Mouse (Mus musculus): ENCODE results near the gene Tmem30b. TPM values are rescaled to one million over a fixed set of nuclear protein-coding genes. Genes with fewer than 3 reads are reported as not detected.

The Tmem30b gene
- polyA plus RNA-seq (2015; fragmentation: Nextera tagmentation; extraction: Ambion mirVana) = 9.8 and 11.6 TPM in 2 replicates

- WGBS = 2% methylated on average over 59 of the region's 61 CpGs
- no peaks in the 10 kb centered on the region for H3K36me3 ChIP-seq
- peaks cover 95% of the 10 kb centered on the region for H3K27me3 ChIP-seq
- H3K4me1 ChIP-seq = peaks cover 21% of the 10 kb centered on the region
- H3K4me3 ChIP-seq (replicated peaks) = peak within 1 kb of the TSS; percentile 48
- H3K4me2 ChIP-seq = peak within 1 kb of the TSS; percentile 65
- H3K9ac ChIP-seq = peak within 1 kb of the TSS; percentile 16
- ATAC-seq (replicated peaks; ENCODE audit: low FRiP score) = peak; percentile 76
- H3K9me3 ChIP-seq (replicated peaks) = no peaks in the 10 kb centered on the region
- 0 out of 2 replicates have a peak within 1 kb of the TSS, but pooled peaks have one; percentile 7 for H3K27ac ChIP-seq
Measured at GRCm38 (mm10) chr12:73546086-73546711, at the start of gene Tmem30b. Gene Tmem30b (minus strand): TSS chr12:73546392.

GRCm38 (mm10) chr12:73595226-73595625 lies 49.0 kb upstream of the Tmem30b start:
- H3K4me1 ChIP-seq = peaks cover 10% of the 10 kb centered on the region
- 56% methylated on average over 8 of the region's 8 CpGs for WGBS
- ATAC-seq (replicated peaks; ENCODE audit: low FRiP score) = no peak
- no peak overlapping the region for H3K9ac ChIP-seq
- H3K27me3 ChIP-seq = no peaks in the 10 kb centered on the region
- H3K36me3 ChIP-seq = no peaks in the 10 kb centered on the region
- H3K9me3 ChIP-seq (replicated peaks) = no peaks in the 10 kb centered on the region
- no peak overlapping the region for H3K4me3 ChIP-seq (replicated peaks)
- no peak overlapping the region for H3K27ac ChIP-seq
- no peak overlapping the region for H3K4me2 ChIP-seq

DNA sequence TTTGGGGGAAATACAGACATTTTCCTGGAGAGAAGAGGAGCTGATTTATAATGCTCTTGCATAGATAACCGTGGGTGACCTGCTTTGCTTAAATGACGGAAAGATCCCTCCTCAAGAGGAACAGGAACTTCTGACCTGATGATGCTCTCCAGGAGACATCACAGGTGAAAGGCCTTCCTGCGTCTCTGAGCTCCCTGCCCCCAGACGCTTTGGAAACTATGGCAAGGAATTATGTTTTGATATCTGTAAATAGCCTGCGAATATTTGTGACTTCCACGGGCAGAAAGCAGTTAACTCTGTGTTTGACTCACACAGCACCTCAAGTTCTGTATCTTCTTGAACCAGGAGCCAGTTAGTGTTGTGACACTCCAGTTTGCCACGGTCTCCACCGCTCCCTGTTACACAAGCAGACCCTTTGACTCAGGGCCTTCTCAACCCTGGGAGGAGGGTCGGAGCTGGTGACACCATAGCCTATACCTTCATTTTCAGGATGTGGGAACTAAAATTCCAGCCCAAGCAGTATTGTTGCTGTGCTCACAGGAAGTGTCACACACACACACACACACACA lies 48.1 kb upstream of the Tmem30b start:
- Histone ChIP-seq H3K4me1 (peaks cover 10% of the 10 kb centered on the region), H3K36me3 (no peaks in the 10 kb centered on the region), H3K27me3 (no peaks in the 10 kb centered on the region), H3K4me3 (replicated peaks) (no peak overlapping the region), H3K9ac (no peak overlapping the region), H3K27ac (no peak overlapping the region), H3K9me3 (replicated peaks) (no peaks in the 10 kb centered on the region), H3K4me2 (no peak overlapping the region)
- no peak for ATAC-seq (replicated peaks; ENCODE audit: low FRiP score)
- WGBS = 76% methylated on average over 9 of the region's 9 CpGs

- H3K27me3 ChIP-seq = peaks cover 7% of the 10 kb centered on the region; the same call in 1 of the 2 replicates
- H3K9ac ChIP-seq = no peak overlapping the region
- H3K4me2 ChIP-seq = no peak overlapping the region
- H3K27ac ChIP-seq = no peak overlapping the region
- H3K36me3 ChIP-seq = no peaks in the 10 kb centered on the region
- WGBS = 78% methylated on average over 12 of the region's 12 CpGs
- ATAC-seq (replicated peaks; ENCODE audit: low FRiP score) = no peak
- no peaks in the 10 kb centered on the region for H3K9me3 ChIP-seq (replicated peaks)
- no peak overlapping the region for H3K4me3 ChIP-seq (replicated peaks)
- peaks cover 8% of the 10 kb centered on the region for H3K4me1 ChIP-seq
Measured at GRCm38 (mm10) chr12:73593021-73593798, 47.0 kb upstream of the Tmem30b start.

DNA sequence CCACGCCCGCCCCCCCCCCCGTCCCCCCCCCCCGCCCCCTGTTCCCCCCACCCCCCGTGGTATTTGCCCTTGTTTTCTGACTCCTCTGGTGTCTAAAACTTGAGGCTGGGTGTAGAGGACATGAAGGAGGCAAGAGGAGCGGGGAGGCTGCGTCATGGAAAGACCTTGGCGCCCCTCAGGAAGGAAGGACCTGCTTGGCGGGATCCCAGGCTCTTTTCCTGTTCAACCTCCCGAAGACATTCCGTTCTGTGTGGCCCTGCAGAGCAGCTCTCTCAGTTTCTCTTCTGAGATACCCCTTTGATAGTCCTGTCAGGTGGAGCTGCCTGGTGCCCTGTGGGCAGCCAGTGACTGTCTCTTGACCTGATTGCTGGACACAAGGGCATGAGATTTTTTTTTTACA lies 45.4 kb upstream of the Tmem30b start:
- ATAC-seq (replicated peaks; ENCODE audit: low FRiP score) = no peak
- Histone ChIP-seq H3K9ac (no peak overlapping the region), H3K9me3 (replicated peaks) (no peaks in the 10 kb centered on the region), H3K4me3 (replicated peaks) (no peak overlapping the region), H3K36me3 (no peaks in the 10 kb centered on the region), H3K27me3 (peaks cover 20% of the 10 kb centered on the region; the same call in 1 of the 2 replicates), H3K4me2 (no peak overlapping the region), H3K4me1 (peaks cover 3% of the 10 kb centered on the region; the same call in 1 of the 2 replicates), H3K27ac (peak overlapping the region; percentile 37; the same call in 1 of the 2 replicates)
- 66% methylated on average over 10 of the region's 11 CpGs for WGBS

GRCm38 (mm10) chr12:73590627-73591276 lies 44.6 kb upstream of the Tmem30b start:
- H3K9me3 ChIP-seq (replicated peaks) = no peaks in the 10 kb centered on the region
- WGBS = 75% methylated on average over 15 of the region's 15 CpGs
- H3K4me2 ChIP-seq = no peak overlapping the region
- H3K9ac ChIP-seq = no peak overlapping the region
- H3K36me3 ChIP-seq = no peaks in the 10 kb centered on the region
- no peak for ATAC-seq (replicated peaks; ENCODE audit: low FRiP score)
- peaks cover 26% of the 10 kb centered on the region for H3K27me3 ChIP-seq
- peaks cover 9% of the 10 kb centered on the region for H3K4me1 ChIP-seq
- H3K4me3 ChIP-seq (replicated peaks) = no peak overlapping the region
- no peak overlapping the region for H3K27ac ChIP-seq

GRCm38 (mm10) chr12:73587262-73587661 lies 41.1 kb upstream of the Tmem30b start:
- ATAC-seq (replicated peaks; ENCODE audit: low FRiP score) = no peak
- H3K4me1 ChIP-seq = peaks cover 25% of the 10 kb centered on the region
- H3K4me3 ChIP-seq (replicated peaks) = peak overlapping the region; percentile 2; the same call in 1 of the 2 replicates
- no peak overlapping the region for H3K9ac ChIP-seq
- H3K27me3 ChIP-seq = peaks cover 34% of the 10 kb centered on the region
- H3K36me3 ChIP-seq = no peaks in the 10 kb centered on the region
- no peak overlapping the region for H3K27ac ChIP-seq
- H3K9me3 ChIP-seq (replicated peaks) = no peaks in the 10 kb centered on the region
- WGBS = 69% methylated on average over 3 of the region's 3 CpGs
- peak overlapping the region; percentile 0; the same call in 1 of the 2 replicates for H3K4me2 ChIP-seq

GRCm38 (mm10) chr12:73585850-73586249 lies 39.7 kb upstream of the Tmem30b start:
- H3K4me1 ChIP-seq = peaks cover 23% of the 10 kb centered on the region
- no peak overlapping the region for H3K27ac ChIP-seq
- peak overlapping the region; percentile 83 for H3K9ac ChIP-seq
- H3K36me3 ChIP-seq = no peaks in the 10 kb centered on the region
- ATAC-seq (replicated peaks; ENCODE audit: low FRiP score) = no peak
- peaks cover 35% of the 10 kb centered on the region for H3K27me3 ChIP-seq
- peak overlapping the region; percentile 87 for H3K4me2 ChIP-seq
- WGBS = 6% methylated on average over 7 of the region's 7 CpGs
- peak overlapping the region; percentile 79 for H3K4me3 ChIP-seq (replicated peaks)
- H3K9me3 ChIP-seq (replicated peaks) = no peaks in the 10 kb centered on the region

- H3K27me3 ChIP-seq = peaks cover 40% of the 10 kb centered on the region
- H3K9ac ChIP-seq = peak overlapping the region; percentile 83
- no peaks in the 10 kb centered on the region for H3K9me3 ChIP-seq (replicated peaks)
- H3K4me2 ChIP-seq = peak overlapping the region; percentile 87
- H3K27ac ChIP-seq = peak overlapping the region; percentile 88
- peak overlapping the region; percentile 79 for H3K4me3 ChIP-seq (replicated peaks)
- peaks cover 22% of the 10 kb centered on the region for H3K4me1 ChIP-seq
- peak; percentile 41 for ATAC-seq (replicated peaks; ENCODE audit: low FRiP score)
- no peaks in the 10 kb centered on the region for H3K36me3 ChIP-seq
- 1% methylated on average over 33 of the region's 33 CpGs for WGBS
Measured at GRCm38 (mm10) chr12:73585241-73585801, 39.1 kb upstream of the Tmem30b start.

DNA sequence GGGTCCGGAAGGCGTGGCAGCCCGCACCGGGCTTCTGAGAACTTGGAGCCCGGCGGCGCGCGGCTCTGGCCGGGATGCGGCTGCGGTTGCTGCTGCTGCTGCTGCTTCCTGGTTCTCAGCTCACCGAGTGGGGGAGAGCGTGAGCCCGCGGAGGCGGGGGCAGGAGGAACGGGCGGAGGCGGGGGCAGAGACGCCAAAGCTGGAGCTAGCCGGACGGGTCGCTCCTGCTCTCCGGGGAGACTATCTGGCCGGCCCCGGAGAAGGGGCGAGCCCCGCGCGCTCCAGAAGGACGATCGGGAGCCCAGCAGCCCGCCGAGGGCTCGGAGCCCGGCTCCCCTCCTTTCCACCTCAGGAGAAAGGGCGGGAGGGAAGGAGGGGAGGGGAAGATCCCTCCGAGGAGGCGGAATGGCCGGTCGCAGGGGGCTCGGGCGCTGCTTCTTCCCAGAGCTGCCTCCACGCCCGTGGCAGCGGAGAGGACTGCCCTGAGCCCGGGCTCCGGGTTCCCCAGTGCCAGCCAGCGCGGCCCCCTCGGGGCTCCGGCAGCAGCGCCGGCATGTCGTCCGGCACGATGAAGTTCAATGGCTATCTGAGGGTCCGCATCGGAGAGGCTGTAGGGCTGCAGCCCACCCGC lies 38.5 kb upstream of the Tmem30b start, which contains the start of gene Prkch:
Prkch (plus strand) TSS at position 187 of the 631 bp plus-strand sequence.
- Histone ChIP-seq H3K4me3 (replicated peaks) (peak within 1 kb of the TSS; percentile 79), H3K4me2 (peak within 1 kb of the TSS; percentile 87), H3K27ac (peak within 1 kb of the TSS; percentile 88), H3K27me3 (peaks cover 40% of the 10 kb centered on the region), H3K36me3 (no peaks in the 10 kb centered on the region), H3K4me1 (peaks cover 22% of the 10 kb centered on the region), H3K9me3 (replicated peaks) (no peaks in the 10 kb centered on the region), H3K9ac (peak within 1 kb of the TSS; percentile 83)
- ATAC-seq (replicated peaks; ENCODE audit: low FRiP score) = peak; percentile 93
- WGBS = under 1% methylated on average over 61 of the region's 61 CpGs

Measured in kidney, embryonic 15.5 days (tissue).